Mouse (Mus musculus): ENCODE measurements around the gene Egfl7. TPM values are rescaled to one million over a fixed set of nuclear protein-coding genes. Genes with fewer than 3 reads are reported as not detected.

The Egfl7 gene
- polyA plus RNA-seq, 1 experiment from 2014 or later: 110 TPM

DNA sequence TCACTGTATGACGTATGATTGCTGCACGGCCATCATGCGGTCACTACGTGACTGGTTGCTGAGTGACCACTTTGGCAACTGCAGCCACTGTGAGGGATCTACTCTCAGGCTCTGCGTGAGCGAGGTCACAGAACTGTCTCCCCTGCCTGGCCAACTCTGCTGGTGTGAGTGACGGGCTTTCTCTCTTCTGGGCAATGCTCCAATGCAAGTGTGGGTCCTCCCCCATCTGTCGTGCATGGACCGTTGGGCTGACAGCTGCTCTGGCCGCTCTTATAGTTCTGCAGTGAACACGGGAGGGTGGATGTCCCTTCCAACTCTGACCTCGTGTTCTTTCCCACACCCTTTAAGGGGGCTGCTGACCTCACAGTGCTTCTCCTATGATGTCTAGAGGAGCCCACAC, 6.4 kb upstream of the Egfl7 start:
- Histone ChIP-seq H3K4me1 (ENCODE audit: control insufficient read depth, insufficient read depth, low read length) (peaks cover 20% of the 10 kb centered on the region), H3K9ac (ENCODE audit: low read depth, low read length) (no peak overlapping the region), H3K36me3 (ENCODE audit: control insufficient read depth, insufficient read depth, low read length) (no peaks in the 10 kb centered on the region), H3K27ac (replicated peaks; ENCODE audit: low read depth, low read length) (peak overlapping the region; percentile 28; the same call in 1 of the 2 replicates), H3K4me2 (ENCODE audit: low read depth, low read length) (no peak overlapping the region), H3K9me3 (ENCODE audit: control insufficient read depth, low read length) (no peaks in the 10 kb centered on the region), H3K4me3 (ENCODE audit: low read depth, low read length) (no peak overlapping the region), H3K27me3 (replicated peaks; ENCODE audit: control insufficient read depth, insufficient read depth, low read length) (no peaks in the 10 kb centered on the region)
- 65% methylated on average over 12 of the region's 12 CpGs for WGBS
- DNase-seq (ENCODE audit: low spot score): peak; percentile 82
- peak; percentile 56; the same call in 1 of the 2 replicates for ATAC-seq (ENCODE audit: low read depth)

DNA sequence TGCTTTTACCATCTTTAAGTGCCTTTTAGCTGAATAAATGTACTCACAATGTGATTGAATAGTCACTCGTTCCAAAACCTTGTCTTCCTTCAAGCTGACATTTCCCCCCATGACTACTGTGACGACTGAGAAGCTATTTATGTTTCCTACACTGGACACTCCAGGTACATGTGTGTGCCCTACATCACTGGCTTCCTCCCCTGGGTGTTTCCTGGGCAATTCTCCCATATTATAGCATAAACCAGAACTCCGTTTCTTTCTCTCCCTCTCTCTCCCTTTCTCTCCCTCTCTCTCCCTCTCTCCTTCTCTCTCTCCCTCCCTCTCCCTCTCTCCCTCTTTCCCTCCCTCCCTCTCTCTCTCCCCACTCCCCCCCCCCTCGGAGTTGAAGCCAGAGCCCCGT, 6.0 kb upstream of the Egfl7 start:
- Histone ChIP-seq H3K9ac (ENCODE audit: low read depth, low read length) (no peak overlapping the region), H3K4me1 (ENCODE audit: control insufficient read depth, insufficient read depth, low read length) (peaks cover 22% of the 10 kb centered on the region), H3K27me3 (replicated peaks; ENCODE audit: control insufficient read depth, insufficient read depth, low read length) (no peaks in the 10 kb centered on the region), H3K36me3 (ENCODE audit: control insufficient read depth, insufficient read depth, low read length) (no peaks in the 10 kb centered on the region), H3K4me2 (ENCODE audit: low read depth, low read length) (no peak overlapping the region), H3K27ac (replicated peaks; ENCODE audit: low read depth, low read length) (peak overlapping the region; percentile 28; the same call in 1 of the 2 replicates), H3K4me3 (ENCODE audit: low read depth, low read length) (no peak overlapping the region), H3K9me3 (ENCODE audit: control insufficient read depth, low read length) (no peaks in the 10 kb centered on the region)
- ATAC-seq (ENCODE audit: low read depth): no peak
- no peak for DNase-seq (ENCODE audit: low spot score)
- WGBS: 21% methylated on average over 5 of the region's 5 CpGs

DNA sequence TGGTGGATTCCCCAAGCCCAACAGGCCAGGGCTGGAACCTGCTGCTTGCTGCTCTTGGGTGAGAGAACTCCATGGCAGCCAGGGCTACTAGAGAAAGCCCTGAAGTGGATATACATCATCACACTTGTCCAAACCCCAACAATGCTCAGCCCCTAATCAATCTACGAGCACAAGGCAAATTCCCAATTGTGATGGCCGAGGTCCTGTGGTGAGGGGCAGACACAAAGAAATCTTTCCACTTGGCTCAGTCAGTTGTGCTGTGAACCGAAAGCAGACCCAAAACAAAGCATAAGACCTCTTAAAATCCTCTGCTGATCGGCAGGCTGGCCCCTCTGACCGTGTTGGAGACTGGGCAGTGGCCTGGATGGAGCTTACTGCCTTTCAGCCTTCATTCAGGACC, 5.0 kb upstream of the Egfl7 start:
- Histone ChIP-seq H3K27me3 (replicated peaks; ENCODE audit: control insufficient read depth, insufficient read depth, low read length) (no peaks in the 10 kb centered on the region), H3K9ac (ENCODE audit: low read depth, low read length) (no peak overlapping the region), H3K36me3 (ENCODE audit: control insufficient read depth, insufficient read depth, low read length) (no peaks in the 10 kb centered on the region), H3K4me2 (ENCODE audit: low read depth, low read length) (no peak overlapping the region), H3K27ac (replicated peaks; ENCODE audit: low read depth, low read length) (no peak overlapping the region), H3K4me3 (ENCODE audit: low read depth, low read length) (no peak overlapping the region), H3K9me3 (ENCODE audit: control insufficient read depth, low read length) (no peaks in the 10 kb centered on the region), H3K4me1 (ENCODE audit: control insufficient read depth, insufficient read depth, low read length) (peaks cover 22% of the 10 kb centered on the region)
- WGBS: 57% methylated on average over 5 of the region's 5 CpGs
- ATAC-seq (ENCODE audit: low read depth): no peak
- no peak for DNase-seq (ENCODE audit: low spot score)

DNA sequence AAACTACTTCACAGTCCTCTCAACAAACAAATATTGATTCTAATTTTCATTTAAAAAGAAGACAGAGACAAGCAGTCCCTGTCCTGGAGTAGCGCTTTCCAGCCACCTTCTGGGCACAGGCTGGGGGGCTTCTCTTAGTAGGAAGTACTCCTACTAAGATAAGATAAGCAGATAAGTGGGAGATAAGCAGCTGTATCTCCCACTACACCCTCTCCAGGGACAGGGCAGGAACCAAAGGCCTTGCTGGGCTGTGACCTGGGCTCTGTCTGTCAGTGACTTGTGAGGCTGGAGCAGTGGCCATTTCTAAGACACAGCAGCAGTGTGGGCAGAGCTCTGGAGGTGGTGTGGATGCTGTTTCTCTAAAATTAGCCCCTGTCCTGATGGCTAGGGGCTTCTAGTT, 4.4 kb upstream of the Egfl7 start:
- Histone ChIP-seq H3K4me2 (ENCODE audit: low read depth, low read length) (no peak overlapping the region), H3K36me3 (ENCODE audit: control insufficient read depth, insufficient read depth, low read length) (no peaks in the 10 kb centered on the region), H3K9ac (ENCODE audit: low read depth, low read length) (no peak overlapping the region), H3K9me3 (ENCODE audit: control insufficient read depth, low read length) (no peaks in the 10 kb centered on the region), H3K27ac (replicated peaks; ENCODE audit: low read depth, low read length) (no peak overlapping the region), H3K27me3 (replicated peaks; ENCODE audit: control insufficient read depth, insufficient read depth, low read length) (no peaks in the 10 kb centered on the region), H3K4me1 (ENCODE audit: control insufficient read depth, insufficient read depth, low read length) (peaks cover 22% of the 10 kb centered on the region), H3K4me3 (ENCODE audit: low read depth, low read length) (no peak overlapping the region)
- ATAC-seq (ENCODE audit: low read depth) (no peak), DNase-seq (ENCODE audit: low spot score) (no peak)
- WGBS: 82% methylated on average over 1 of the region's 1 CpGs

DNA sequence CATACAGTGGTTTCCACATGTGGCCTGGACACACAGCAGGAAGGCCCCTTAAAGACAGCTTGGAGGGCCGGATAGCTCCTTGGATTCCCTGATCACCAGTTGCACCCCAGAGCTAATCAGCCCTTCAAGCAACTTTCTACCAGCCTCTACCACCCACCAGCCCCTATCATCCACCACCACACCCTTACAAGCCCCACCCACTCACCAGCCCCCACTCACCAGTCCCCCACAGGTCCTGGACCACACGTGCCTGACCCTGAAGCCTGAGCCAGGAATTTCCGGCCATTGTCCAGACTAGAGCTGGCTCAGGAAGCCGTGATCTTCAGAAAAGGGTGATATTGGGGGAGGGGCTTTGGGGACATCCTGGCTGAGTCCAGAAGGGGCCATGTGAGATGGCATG, 3.9 kb upstream of the Egfl7 start:
- DNase-seq (ENCODE audit: low spot score): no peak
- peaks cover 22% of the 10 kb centered on the region for H3K4me1 ChIP-seq (ENCODE audit: control insufficient read depth, insufficient read depth, low read length)
- H3K27me3 ChIP-seq (replicated peaks; ENCODE audit: control insufficient read depth, insufficient read depth, low read length): no peaks in the 10 kb centered on the region
- no peak overlapping the region for H3K27ac ChIP-seq (replicated peaks; ENCODE audit: low read depth, low read length)
- H3K4me2 ChIP-seq (ENCODE audit: low read depth, low read length): no peak overlapping the region
- no peaks in the 10 kb centered on the region for H3K9me3 ChIP-seq (ENCODE audit: control insufficient read depth, low read length)
- 67% methylated on average over 4 of the region's 4 CpGs for WGBS
- H3K4me3 ChIP-seq (ENCODE audit: low read depth, low read length): no peak overlapping the region
- H3K9ac ChIP-seq (ENCODE audit: low read depth, low read length): no peak overlapping the region
- no peaks in the 10 kb centered on the region for H3K36me3 ChIP-seq (ENCODE audit: control insufficient read depth, insufficient read depth, low read length)
- ATAC-seq (ENCODE audit: low read depth): no peak

DNA sequence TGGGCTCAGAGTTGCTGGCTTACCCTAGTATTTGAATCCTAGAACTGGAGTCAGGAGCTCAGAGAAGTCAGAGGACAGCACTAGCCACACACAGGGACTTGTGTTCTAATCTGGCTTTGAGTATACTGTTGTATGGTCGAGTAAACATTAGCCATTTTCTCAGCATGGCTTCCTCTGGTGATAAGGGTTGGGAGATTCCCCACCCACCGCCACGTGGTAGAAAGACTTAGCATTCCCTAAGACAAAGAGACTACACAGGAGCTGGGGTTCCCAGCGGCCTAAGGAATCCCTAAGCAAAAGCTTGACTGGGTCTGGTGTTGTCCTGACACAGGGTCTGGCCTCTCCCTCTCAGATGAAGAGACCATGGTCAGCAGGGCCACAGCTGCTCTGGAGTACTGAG, 3.4 kb upstream of the Egfl7 start:
- Histone ChIP-seq H3K4me3 (ENCODE audit: low read depth, low read length) (no peak overlapping the region), H3K9me3 (ENCODE audit: control insufficient read depth, low read length) (no peaks in the 10 kb centered on the region), H3K36me3 (ENCODE audit: control insufficient read depth, insufficient read depth, low read length) (no peaks in the 10 kb centered on the region), H3K4me2 (ENCODE audit: low read depth, low read length) (no peak overlapping the region), H3K4me1 (ENCODE audit: control insufficient read depth, insufficient read depth, low read length) (peaks cover 22% of the 10 kb centered on the region), H3K27ac (replicated peaks; ENCODE audit: low read depth, low read length) (no peak overlapping the region), H3K9ac (ENCODE audit: low read depth, low read length) (no peak overlapping the region), H3K27me3 (replicated peaks; ENCODE audit: control insufficient read depth, insufficient read depth, low read length) (no peaks in the 10 kb centered on the region)
- no peak for ATAC-seq (ENCODE audit: low read depth)
- DNase-seq (ENCODE audit: low spot score): no peak
- WGBS: 53% methylated on average over 4 of the region's 4 CpGs

DNA sequence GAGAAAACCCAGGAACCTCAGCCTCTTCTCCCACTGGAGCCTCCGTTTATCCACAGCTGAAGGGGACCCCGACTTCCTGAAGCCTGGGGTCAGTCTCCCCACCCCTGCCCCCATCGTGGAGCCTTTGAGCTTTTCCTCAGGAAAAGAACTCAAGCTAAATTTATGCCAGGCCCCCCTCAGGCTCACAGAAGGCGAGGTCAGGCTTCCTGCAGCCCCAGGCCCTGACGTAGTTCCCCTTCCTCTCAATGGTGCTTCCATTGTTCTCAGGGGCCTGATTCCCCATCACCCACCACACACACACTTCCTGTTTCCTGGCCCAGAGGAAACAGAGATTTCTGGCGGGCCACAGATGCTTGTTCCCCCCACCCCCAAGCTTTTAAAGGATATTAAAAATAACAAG, 1.4 kb upstream of the Egfl7 start:
- Histone ChIP-seq H3K4me2 (ENCODE audit: low read depth, low read length) (no peak overlapping the region), H3K9me3 (ENCODE audit: control insufficient read depth, low read length) (no peaks in the 10 kb centered on the region), H3K27me3 (replicated peaks; ENCODE audit: control insufficient read depth, insufficient read depth, low read length) (no peaks in the 10 kb centered on the region), H3K27ac (replicated peaks; ENCODE audit: low read depth, low read length) (peak overlapping the region; percentile 63), H3K4me3 (ENCODE audit: low read depth, low read length) (no peak overlapping the region), H3K36me3 (ENCODE audit: control insufficient read depth, insufficient read depth, low read length) (no peaks in the 10 kb centered on the region), H3K9ac (ENCODE audit: low read depth, low read length) (0 out of 2 replicates have a peak overlapping the region, but pooled peaks have one; percentile 6), H3K4me1 (ENCODE audit: control insufficient read depth, insufficient read depth, low read length) (peaks cover 19% of the 10 kb centered on the region)
- ATAC-seq (ENCODE audit: low read depth) (no peak), DNase-seq (ENCODE audit: low spot score) (peak; percentile 63)
- 24% methylated on average over 6 of the region's 6 CpGs for WGBS

DNA sequence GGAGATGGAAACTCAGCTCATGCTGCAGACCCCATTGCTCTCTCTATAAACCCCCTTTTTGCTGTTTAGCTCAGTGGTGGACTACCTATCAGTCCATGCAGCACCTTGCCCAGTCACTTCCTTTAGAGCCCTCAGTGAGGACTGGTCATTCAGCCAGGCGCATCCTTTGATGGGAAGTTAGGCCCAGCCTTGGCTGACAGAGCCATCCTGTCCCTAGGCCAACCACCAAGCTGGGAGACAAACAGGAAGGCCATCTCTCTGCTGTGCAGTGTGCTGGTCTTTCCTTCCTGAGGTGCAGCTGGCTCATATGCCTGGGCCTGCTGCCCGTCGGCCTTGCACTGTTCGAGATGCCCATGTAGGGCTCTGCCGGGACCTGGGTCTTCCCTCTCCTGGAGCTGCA, 937 bp downstream of the Egfl7 start:
- no peak for DNase-seq (ENCODE audit: low spot score)
- no peak overlapping the region for H3K4me2 ChIP-seq (ENCODE audit: low read depth, low read length)
- no peaks in the 10 kb centered on the region for H3K27me3 ChIP-seq (replicated peaks; ENCODE audit: control insufficient read depth, insufficient read depth, low read length)
- peaks cover 5% of the 10 kb centered on the region; the same call in 1 of the 2 replicates for H3K4me1 ChIP-seq (ENCODE audit: control insufficient read depth, insufficient read depth, low read length)
- H3K9ac ChIP-seq (ENCODE audit: low read depth, low read length): no peak overlapping the region
- H3K27ac ChIP-seq (replicated peaks; ENCODE audit: low read depth, low read length): no peak overlapping the region
- H3K9me3 ChIP-seq (ENCODE audit: control insufficient read depth, low read length): no peaks in the 10 kb centered on the region
- no peak overlapping the region for H3K4me3 ChIP-seq (ENCODE audit: low read depth, low read length)
- WGBS: 76% methylated on average over 5 of the region's 5 CpGs
- H3K36me3 ChIP-seq (ENCODE audit: control insufficient read depth, insufficient read depth, low read length): no peaks in the 10 kb centered on the region
- ATAC-seq (ENCODE audit: low read depth): no peak

DNA sequence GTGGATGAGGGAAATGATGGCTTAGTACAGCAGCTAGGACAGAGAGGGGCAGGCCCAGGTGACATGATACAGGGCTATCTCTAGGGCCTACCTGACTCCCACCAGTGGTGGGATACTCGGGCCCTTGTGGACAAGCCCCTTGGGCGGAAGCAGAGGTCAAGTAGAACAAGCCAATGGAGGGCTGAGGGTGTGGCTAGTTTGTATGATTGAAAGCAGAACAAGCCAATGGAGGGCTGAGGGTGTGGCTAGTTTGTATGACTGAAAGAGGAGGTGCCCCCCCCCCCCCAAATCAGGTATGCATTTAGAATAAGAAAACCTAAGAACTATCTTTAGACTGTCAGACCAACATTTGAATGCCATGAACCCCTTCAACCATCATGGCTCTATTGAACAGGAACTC, 2.4 kb downstream of the Egfl7 start:
- H3K27me3 ChIP-seq (replicated peaks; ENCODE audit: control insufficient read depth, insufficient read depth, low read length): no peaks in the 10 kb centered on the region
- 61% methylated on average over 2 of the region's 2 CpGs for WGBS
- no peaks in the 10 kb centered on the region for H3K36me3 ChIP-seq (ENCODE audit: control insufficient read depth, insufficient read depth, low read length)
- H3K9me3 ChIP-seq (ENCODE audit: control insufficient read depth, low read length): no peaks in the 10 kb centered on the region
- H3K4me2 ChIP-seq (ENCODE audit: low read depth, low read length): no peak overlapping the region
- no peak overlapping the region for H3K9ac ChIP-seq (ENCODE audit: low read depth, low read length)
- DNase-seq (ENCODE audit: low spot score) (no peak), ATAC-seq (ENCODE audit: low read depth) (no peak)
- no peak overlapping the region for H3K4me3 ChIP-seq (ENCODE audit: low read depth, low read length)
- peaks cover 5% of the 10 kb centered on the region; the same call in 1 of the 2 replicates for H3K4me1 ChIP-seq (ENCODE audit: control insufficient read depth, insufficient read depth, low read length)
- H3K27ac ChIP-seq (replicated peaks; ENCODE audit: low read depth, low read length): no peak overlapping the region

All from embryonic facial prominence, embryonic 14.5 days (tissue).